Mouse (Mus musculus) kidney, postnatal 4 days (tissue): ENCODE data around the gene Gm6685.
"Not testable (repeated sequence)": the region's sequence is repeated elsewhere in the genome, so short reads cannot be mapped to it uniquely, and the experiment has no call there.

Experiments
- DNase-seq, 2 experiments: peaks; one replicate each; pipeline ENCODE4 v3.0.0; 2021; ENCODE audit warnings: mixed read lengths in 2 of 2

Gm6685 gene

DNA sequence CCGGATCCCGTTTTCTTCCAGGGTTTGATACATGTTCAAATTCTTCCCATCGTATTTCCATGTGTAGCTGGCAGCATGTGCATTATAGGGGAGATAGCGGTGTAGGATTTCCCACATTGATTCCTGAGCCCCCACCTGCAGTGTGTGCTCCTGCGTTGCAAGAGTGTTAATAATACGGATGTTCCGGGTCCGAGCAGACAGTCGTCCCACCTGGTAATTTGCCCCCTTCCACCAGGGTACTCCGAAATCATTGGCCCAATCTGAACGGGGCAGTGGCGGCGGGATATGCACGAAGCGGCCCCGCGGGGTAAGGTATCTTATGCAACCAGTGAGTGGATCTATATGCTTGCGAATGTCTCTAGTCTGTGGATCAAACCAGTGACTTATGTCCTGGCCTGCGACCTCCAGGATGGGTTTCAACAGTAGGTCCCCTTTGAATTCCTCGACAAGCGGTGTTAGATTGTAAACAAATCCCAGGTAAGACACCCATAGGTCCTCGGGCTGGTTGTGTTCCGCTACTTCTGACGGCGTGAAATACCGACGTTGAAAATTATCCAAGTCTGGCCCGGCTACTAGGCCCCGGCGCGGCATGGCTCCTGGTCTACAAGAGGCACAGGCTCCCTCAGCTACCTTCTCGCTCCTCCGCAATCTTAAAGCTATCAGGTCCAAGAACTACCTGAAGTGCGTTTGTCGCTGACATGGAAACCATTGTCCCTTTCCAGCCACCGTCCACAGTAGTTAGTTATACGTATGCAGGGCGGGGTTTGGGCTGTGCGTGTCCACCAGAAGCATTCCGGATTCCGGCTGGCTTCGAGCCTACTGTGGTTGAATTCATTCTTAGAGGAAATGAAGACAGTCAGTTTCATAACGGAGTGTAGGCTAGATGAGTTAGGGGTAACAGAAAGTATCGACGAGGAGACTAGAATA, at the start of gene Gm6685:
Gene Gm6685, minus strand, starts transcription at position 644 of the 927 bp plus-strand sequence.
- not testable (repeated sequence) for DNase-seq

DNA sequence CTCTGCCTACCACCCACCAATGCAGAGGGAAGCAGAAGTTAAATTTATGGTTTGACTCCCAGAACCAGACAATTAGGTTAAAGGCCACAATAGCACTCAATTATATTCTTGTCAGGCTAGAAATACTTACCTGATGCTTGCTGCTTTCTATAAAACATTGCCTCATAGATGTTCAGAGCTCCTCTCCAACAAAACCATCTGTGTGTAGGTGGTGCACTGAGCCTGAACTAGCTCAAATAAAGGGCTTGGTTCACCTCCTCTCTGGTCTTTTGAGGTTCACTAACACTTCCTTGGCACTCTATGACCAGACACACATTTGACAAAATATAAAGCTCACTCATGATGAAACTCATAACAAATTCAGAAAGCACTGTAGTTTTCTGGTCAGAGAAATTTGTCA, 36.2 kb upstream of the Gm6685 start:
- DNase-seq, result no peak

DNA sequence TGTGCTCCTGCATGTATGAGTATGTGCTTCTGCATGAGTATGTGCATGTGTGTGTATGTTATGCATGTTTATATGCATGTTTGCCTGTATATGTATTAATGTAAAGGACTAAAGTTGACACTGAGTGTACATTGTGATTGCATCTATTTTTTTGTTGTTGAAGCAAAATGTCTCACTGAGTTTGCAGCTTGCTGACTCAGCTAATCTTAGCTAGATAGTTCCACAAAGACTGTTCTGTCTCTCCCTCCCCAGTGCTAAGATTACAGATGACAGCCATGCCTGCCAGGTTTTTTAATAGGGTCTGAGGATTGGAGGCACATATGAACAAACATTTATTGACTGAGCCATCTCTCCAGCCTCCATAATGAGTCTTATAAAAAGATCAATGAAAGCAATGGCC, 35.0 kb upstream of the Gm6685 start:
- no peak for DNase-seq

DNA sequence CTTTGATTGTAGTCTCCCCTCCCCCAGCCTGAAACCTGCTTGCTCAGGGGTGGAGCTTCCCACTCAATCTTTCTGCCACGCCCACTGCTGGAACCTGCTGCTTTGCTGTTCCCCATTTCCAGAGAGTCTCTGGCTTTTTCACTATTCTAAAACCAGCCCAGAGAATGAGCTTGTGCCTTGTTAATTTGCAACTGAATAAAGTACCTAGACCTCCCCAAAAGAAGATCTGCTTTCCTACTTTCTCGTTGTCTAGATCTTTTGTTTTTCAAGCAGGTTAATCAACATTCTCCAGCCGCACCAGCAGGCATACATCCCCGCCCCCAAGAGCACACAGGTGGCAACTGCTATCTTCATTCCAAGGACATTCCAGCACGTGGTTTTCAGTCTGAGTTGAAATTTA, 31.7 kb upstream of the Gm6685 start:
- DNase-seq, result not testable (repeated sequence)

DNA sequence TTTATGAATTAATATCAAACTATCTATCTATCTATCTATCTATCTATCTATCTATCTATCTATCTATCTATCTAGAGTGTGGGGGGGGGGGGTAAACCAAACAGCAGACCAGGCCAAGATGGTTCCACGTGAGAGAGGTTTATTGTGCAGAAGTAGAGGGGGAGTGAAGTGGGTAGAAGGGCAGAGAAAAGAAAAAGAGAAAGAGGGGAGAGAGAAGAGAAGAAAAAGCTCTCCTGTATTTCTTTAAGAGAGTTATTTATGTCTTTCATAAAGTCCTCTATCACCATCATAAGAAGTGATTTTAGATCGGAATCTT, 26.2 kb upstream of the Gm6685 start:
- no peak for DNase-seq

DNA sequence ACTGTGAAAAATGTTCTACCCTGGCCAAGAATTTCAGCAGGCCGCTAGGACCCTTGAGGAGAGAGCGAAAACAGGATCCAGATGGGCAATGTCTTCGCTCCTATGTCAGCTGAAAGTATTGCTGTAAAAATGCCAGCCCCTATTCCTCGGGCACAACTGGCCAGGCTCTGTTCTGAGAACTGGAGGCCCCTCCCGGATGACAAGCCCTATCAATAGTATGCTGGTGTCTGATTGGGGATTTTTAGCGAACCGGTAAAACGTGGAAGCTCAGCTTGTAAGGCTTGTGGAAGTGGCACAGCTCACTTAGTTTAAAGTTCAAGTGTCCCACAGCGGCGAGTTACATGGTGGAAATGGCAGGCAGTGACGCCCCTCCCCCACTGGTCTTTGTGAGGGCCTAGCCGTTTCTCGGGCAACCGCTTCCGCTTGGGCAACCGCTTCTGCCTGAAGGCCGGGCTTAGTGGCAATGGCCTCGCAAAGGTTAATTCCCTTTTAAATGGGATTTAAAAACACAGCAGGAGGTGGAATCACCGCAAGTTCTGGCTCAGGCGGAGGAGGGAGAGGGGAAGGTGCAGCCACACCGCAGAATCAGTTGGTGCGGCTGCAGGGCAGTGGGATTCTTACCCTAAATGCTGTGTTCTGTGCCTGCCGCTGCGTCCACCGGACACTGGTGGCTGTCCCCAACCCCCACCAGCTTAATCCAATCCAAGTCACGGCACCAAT, 25.7 kb upstream of the Gm6685 start:
- DNase-seq, result peak; percentile 88 to 92

DNA sequence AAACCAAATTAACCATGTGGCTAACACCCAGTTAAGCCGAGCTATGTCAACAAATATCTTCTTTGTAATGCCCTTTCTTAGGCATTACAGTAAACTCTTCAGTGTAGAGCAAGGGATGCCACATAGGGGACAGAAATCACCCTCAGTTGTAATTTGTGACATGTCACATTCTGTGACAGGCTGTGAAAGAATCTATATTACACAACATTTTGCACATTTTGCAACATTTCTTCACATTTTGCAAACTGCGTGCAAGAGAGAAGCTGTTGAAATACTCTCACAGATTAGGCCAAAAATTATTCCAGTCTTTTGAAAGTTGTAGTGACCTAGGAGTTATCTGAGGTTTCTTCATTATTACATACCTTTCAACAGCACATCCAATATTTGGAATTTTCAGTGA, 3.8 kb upstream of the Gm6685 start:
- no peak for DNase-seq

DNA sequence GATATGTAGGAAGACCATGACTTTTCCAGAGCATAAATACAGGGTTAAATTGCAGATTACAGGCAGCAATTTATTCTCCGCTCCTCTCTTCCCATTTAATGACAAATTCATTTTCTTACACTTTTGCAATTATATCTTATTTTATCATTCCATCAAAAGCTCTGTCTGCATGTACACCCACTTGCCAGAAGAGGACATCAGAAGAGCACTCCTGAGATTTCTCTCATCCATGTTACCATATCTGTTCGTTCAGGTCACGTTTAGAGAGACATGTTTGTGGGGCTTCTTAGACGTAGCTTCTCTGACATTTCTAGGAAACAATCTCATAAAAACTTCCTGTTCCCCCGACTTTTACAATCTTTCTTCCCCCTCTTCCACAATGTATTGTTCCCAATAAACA, 2.2 kb upstream of the Gm6685 start:
- no peak for DNase-seq

DNA sequence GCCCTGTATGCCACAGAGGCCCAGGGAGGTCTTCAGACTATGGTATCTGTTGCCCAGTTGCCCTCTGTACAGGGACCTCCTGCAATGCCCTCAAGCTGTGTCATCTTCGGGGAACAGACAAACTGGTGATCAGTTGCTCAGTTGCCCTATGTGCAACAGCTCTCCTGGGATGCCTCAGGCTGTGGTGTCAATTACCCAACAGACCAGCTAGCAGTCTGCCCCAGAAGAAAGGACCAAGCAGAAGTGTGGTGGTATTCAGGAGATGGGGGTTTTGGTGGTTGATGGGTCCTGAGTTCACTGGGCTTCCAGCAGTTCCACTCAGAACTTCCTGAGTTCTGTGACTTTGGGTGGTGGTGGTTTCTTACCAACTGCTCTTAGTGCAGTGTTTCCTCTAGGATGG, 11.8 kb downstream of the Gm6685 start:
- DNase-seq, result no peak

DNA sequence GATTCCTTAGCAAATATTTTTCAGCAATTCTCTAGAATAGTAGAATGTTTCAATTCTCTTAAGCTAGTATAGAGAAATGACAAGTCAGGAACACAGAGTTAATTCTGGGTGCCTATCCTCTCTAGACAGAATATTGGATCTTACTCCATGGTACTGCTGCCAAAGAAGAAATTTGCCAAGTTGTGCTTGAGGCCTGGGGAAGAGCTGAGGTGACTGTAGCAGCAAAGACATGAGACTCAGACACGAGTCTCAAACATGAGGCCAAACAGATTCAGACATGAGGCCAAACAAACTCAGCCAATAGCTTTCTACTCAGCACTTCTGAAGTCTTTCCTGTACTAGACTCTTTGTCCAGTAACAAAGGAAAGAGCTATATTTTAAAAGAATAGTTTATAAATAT, 26.3 kb downstream of the Gm6685 start:
- no peak for DNase-seq

DNA sequence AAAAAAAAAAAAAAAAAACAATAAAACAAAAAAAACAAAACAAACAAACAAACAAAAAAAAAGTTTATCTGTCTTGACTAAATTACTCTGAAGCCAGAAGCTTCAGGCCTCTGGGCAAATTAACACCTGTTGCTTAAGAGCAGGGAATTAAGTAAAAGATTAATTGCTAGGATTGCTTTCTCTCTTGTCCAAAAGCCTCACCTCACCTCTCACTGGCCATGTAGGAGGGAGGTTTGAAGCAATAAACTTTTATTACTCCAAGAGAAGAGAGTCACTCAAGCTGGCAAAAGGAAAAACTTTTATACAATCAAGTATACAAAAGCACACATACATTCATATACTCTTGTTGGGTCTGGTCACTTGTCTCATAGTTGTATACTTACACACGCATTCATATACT, 31.9 kb downstream of the Gm6685 start:
- no peak for DNase-seq

DNA sequence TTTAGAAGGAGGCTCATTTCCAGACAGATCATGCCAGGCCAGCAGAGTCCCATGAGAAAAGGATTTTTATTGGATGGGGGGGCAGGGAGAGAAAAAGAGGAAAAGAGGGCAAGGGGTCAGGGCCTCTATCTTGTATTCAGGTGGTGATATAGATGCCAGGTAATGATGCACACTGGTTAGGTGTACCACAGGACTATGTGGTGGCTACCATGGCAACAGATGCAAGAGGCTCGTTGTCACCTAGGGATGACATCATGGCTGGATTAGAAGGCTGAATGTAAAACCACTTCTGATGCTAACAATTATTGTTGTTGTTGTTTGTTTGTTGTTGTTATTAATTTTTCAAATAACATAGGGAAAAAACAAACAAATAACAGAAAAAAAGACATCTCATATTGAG, 49.2 kb downstream of the Gm6685 start:
- DNase-seq, result no peak
